Mouse (Mus musculus): Measurements from ENCODE around the gene Naa80. TPM values are rescaled to one million over a fixed set of nuclear protein-coding genes. Genes with fewer than 3 reads are reported as not detected.

Gene Naa80
- polyA plus RNA-seq, 1 experiment from 2014 or later, result 15.8 TPM

- peak; percentile 8; the same call in 1 of the 2 replicates for ATAC-seq (ENCODE audit: low FRiP score, low read depth)
- peaks cover 11% of the 10 kb centered on the region for H3K36me3 ChIP-seq
- H3K27ac ChIP-seq, result peak overlapping the region; percentile 96
- H3K4me3 ChIP-seq, result peak overlapping the region; percentile 24
- H3K9ac ChIP-seq, result peak overlapping the region; percentile 57
- no peaks in the 10 kb centered on the region for H3K27me3 ChIP-seq (replicated peaks)
- no peaks in the 10 kb centered on the region for H3K9me3 ChIP-seq
- 6% methylated on average over 14 of the region's 14 CpGs for WGBS
- peak overlapping the region; percentile 99 for H3K4me2 ChIP-seq (replicated peaks)
- H3K4me1 ChIP-seq, result peaks cover 96% of the 10 kb centered on the region
These were observed 51.3 kb downstream of the Naa80 start for GRCm38 (mm10) chr9:107629901-107630425.

- H3K27me3 ChIP-seq (replicated peaks), result no peaks in the 10 kb centered on the region
- peak overlapping the region; percentile 96 for H3K27ac ChIP-seq
- peaks cover 6% of the 10 kb centered on the region; the same call in 1 of the 2 replicates for H3K36me3 ChIP-seq
- H3K9ac ChIP-seq, result peak overlapping the region; percentile 57
- peak; percentile 23 for ATAC-seq (ENCODE audit: low FRiP score, low read depth)
- peaks cover 95% of the 10 kb centered on the region for H3K4me1 ChIP-seq
- peak overlapping the region; percentile 15; the same call in 1 of the 2 replicates for H3K4me3 ChIP-seq
- WGBS, result 1% methylated on average over 4 of the region's 4 CpGs
- peak overlapping the region; percentile 99 for H3K4me2 ChIP-seq (replicated peaks)
- H3K9me3 ChIP-seq, result no peaks in the 10 kb centered on the region
These were observed 51.9 kb downstream of the Naa80 start for GRCm38 (mm10) chr9:107630576-107630975.

GRCm38 (mm10) chr9:107631311-107631826 is 52.7 kb downstream of the Naa80 start:
- WGBS, result 40% methylated on average over 9 of the region's 9 CpGs
- peaks cover 94% of the 10 kb centered on the region for H3K4me1 ChIP-seq
- peak overlapping the region; percentile 99 for H3K4me2 ChIP-seq (replicated peaks)
- H3K9me3 ChIP-seq, result no peaks in the 10 kb centered on the region
- no peak for ATAC-seq (ENCODE audit: low FRiP score, low read depth)
- no peaks in the 10 kb centered on the region for H3K27me3 ChIP-seq (replicated peaks)
- H3K4me3 ChIP-seq, result 0 out of 2 replicates have a peak overlapping the region, but pooled peaks have one; percentile 90
- H3K36me3 ChIP-seq, result peaks cover 6% of the 10 kb centered on the region; the same call in 1 of the 2 replicates
- H3K9ac ChIP-seq, result peak overlapping the region; percentile 93; the same call in 1 of the 2 replicates
- H3K27ac ChIP-seq, result peak overlapping the region; percentile 96

GRCm38 (mm10) chr9:107631861-107632260 is 53.2 kb downstream of the Naa80 start:
- peak overlapping the region; percentile 93 for H3K9ac ChIP-seq

GRCm38 (mm10) chr9:107632478-107632877 is 53.8 kb downstream of the Naa80 start:
- WGBS, result 43% methylated on average over 6 of the region's 6 CpGs

More at GRCm38 (mm10) chr9:107631861-107632260, 53.2 kb downstream of the Naa80 start:
- WGBS, result 70% methylated on average over 8 of the region's 8 CpGs
- Histone ChIP-seq H3K4me2 (replicated peaks) (peak overlapping the region; percentile 99), H3K4me3 (peak overlapping the region; percentile 90; the same call in 1 of the 2 replicates), H3K27ac (peak overlapping the region; percentile 96), H3K27me3 (replicated peaks) (no peaks in the 10 kb centered on the region), H3K9me3 (no peaks in the 10 kb centered on the region), H3K36me3 (peaks cover 6% of the 10 kb centered on the region; the same call in 1 of the 2 replicates), H3K4me1 (peaks cover 94% of the 10 kb centered on the region)
- no peak for ATAC-seq (ENCODE audit: low FRiP score, low read depth)

GRCm38 (mm10) chr9:107633091-107633660 is 54.5 kb downstream of the Naa80 start:
- WGBS, result 1% methylated on average over 33 of the region's 33 CpGs
- Histone ChIP-seq H3K27ac (peak overlapping the region; percentile 96), H3K9me3 (no peaks in the 10 kb centered on the region), H3K9ac (peak overlapping the region; percentile 93), H3K4me1 (peaks cover 89% of the 10 kb centered on the region), H3K4me3 (peak overlapping the region; percentile 90), H3K36me3 (peaks cover 6% of the 10 kb centered on the region; the same call in 1 of the 2 replicates), H3K4me2 (replicated peaks) (peak overlapping the region; percentile 99), H3K27me3 (replicated peaks) (no peaks in the 10 kb centered on the region)
- no peak for ATAC-seq (ENCODE audit: low FRiP score, low read depth)

More at GRCm38 (mm10) chr9:107632478-107632877, 53.8 kb downstream of the Naa80 start:
- Histone ChIP-seq H3K4me1 (peaks cover 94% of the 10 kb centered on the region), H3K9ac (peak overlapping the region; percentile 93), H3K9me3 (no peaks in the 10 kb centered on the region), H3K4me2 (replicated peaks) (peak overlapping the region; percentile 99), H3K36me3 (peaks cover 6% of the 10 kb centered on the region; the same call in 1 of the 2 replicates), H3K27ac (peak overlapping the region; percentile 96), H3K4me3 (peak overlapping the region; percentile 90), H3K27me3 (replicated peaks) (no peaks in the 10 kb centered on the region)
- no peak for ATAC-seq (ENCODE audit: low FRiP score, low read depth)

Other genes starting within 250 kb of the Naa80 start
- gene Hemk1, start 240.5 kb upstream of the Naa80 start, polyA plus RNA-seq (2016; fragmentation: Nextera tagmentation; extraction: Ambion mirVana), result 14.2 and 15.5 TPM in 2 replicates
- 4.1 and 4.8 TPM in 2 replicates for gene 6430571L13Rik, start 238.3 kb upstream of the Naa80 start, polyA plus RNA-seq (2016; fragmentation: Nextera tagmentation; extraction: Ambion mirVana)
- gene Cacna2d2, start 179.3 kb upstream of the Naa80 start, polyA plus RNA-seq (2016; fragmentation: Nextera tagmentation; extraction: Ambion mirVana), result 5.4 and 5.8 TPM in 2 replicates
- 46.7 and 48.4 TPM in 2 replicates for gene Tmem115, start 44.9 kb upstream of the Naa80 start, polyA plus RNA-seq (2016; fragmentation: Nextera tagmentation; extraction: Ambion mirVana)
- gene Cyb561d2, start 36.7 kb upstream of the Naa80 start, polyA plus RNA-seq (2016; fragmentation: Nextera tagmentation; extraction: Ambion mirVana), result 24.2 and 25.4 TPM in 2 replicates
- gene Nprl2, start 36.7 kb upstream of the Naa80 start, polyA plus RNA-seq (2016; fragmentation: Nextera tagmentation; extraction: Ambion mirVana), result 52.6 and 55.2 TPM in 2 replicates
- 0.51 and 0.82 TPM in 2 replicates for gene Zmynd10, start 31.6 kb upstream of the Naa80 start, polyA plus RNA-seq (2016; fragmentation: Nextera tagmentation; extraction: Ambion mirVana)
- gene Rassf1, start 27.3 kb upstream of the Naa80 start, polyA plus RNA-seq (2016; fragmentation: Nextera tagmentation; extraction: Ambion mirVana), result 37.6 and 37.7 TPM in 2 replicates
- 93.3 and 93.9 TPM in 2 replicates for gene Tusc2, start 15.6 kb upstream of the Naa80 start, polyA plus RNA-seq (2016; fragmentation: Nextera tagmentation; extraction: Ambion mirVana)
- gene Hyal2, start 10.9 kb upstream of the Naa80 start, polyA plus RNA-seq (2016; fragmentation: Nextera tagmentation; extraction: Ambion mirVana), result 93.6 and 97.0 TPM in 2 replicates
- gene Hyal1, start 2.0 kb upstream of the Naa80 start, polyA plus RNA-seq (2016; fragmentation: Nextera tagmentation; extraction: Ambion mirVana), result 7.2 and 7.5 TPM in 2 replicates
- gene Hyal3, start 1.9 kb downstream of the Naa80 start, polyA plus RNA-seq (2016; fragmentation: Nextera tagmentation; extraction: Ambion mirVana), result 0.84 and 1.5 TPM in 2 replicates
- 20.6 and 23.3 TPM in 2 replicates for gene Ifrd2, start 8.8 kb downstream of the Naa80 start, polyA plus RNA-seq (2016; fragmentation: Nextera tagmentation; extraction: Ambion mirVana)
- 4.7 and 4.8 TPM in 2 replicates for gene Sema3b, start 30.3 kb downstream of the Naa80 start, polyA plus RNA-seq (2016; fragmentation: Nextera tagmentation; extraction: Ambion mirVana)
- 465 and 488 TPM in 2 replicates for gene Gnai2, start 56.5 kb downstream of the Naa80 start, polyA plus RNA-seq (2016; fragmentation: Nextera tagmentation; extraction: Ambion mirVana)
- gene Slc38a3, start 90.6 kb downstream of the Naa80 start, polyA plus RNA-seq (2016; fragmentation: Nextera tagmentation; extraction: Ambion mirVana), result 12.8 and 14.1 TPM in 2 replicates
- gene Gnat1, start 100.8 kb downstream of the Naa80 start, polyA plus RNA-seq (2016; fragmentation: Nextera tagmentation; extraction: Ambion mirVana), result 1.3 and 2.3 TPM in 2 replicates
- 21.4 and 21.5 TPM in 2 replicates for gene Sema3f, start 131.6 kb downstream of the Naa80 start, polyA plus RNA-seq (2016; fragmentation: Nextera tagmentation; extraction: Ambion mirVana)
- 231 and 241 TPM in 2 replicates for gene Rbm5, start 192.1 kb downstream of the Naa80 start, polyA plus RNA-seq (2016; fragmentation: Nextera tagmentation; extraction: Ambion mirVana)

Measured in neural tube, embryonic 12.5 days (tissue).